Mouse (Mus musculus) forebrain, embryonic 11.5 days (tissue): ENCODE data around the gene Arhgap21. TPM values are rescaled to one million over a fixed set of nuclear protein-coding genes. Genes with fewer than 3 reads are reported as not detected.
A peak's percentile ranks its signal among the peaks of the same experiment; 100 is the strongest.

Experiments used
- ATAC-seq: fragments of 200-750 bp; cut with Nextera tagmentation; replicated peaks from 2 replicates; pipeline ENCODE4 v1.8.0; 2017; ENCODE audit warnings: moderate TSS enrichment; ENCODE audit not compliant: low FRiP score
- DNase-seq: peaks from one replicate; pipeline ENCODE4 v3.0.0-alpha.2; 2017; ENCODE audit warnings: low spot score
- H3K27ac ChIP-seq: fragments of 300-500 bp; sonication (generic); 2 replicates; pipeline ENCODE4 v1.5.1; 2014; ENCODE audit warnings: low read depth, low read length
- H3K27me3 ChIP-seq: fragments of 300-500 bp; sonication (generic); 2 replicates; pipeline ENCODE4 v1.6.1; 2014; ENCODE audit warnings: mild to moderate bottlenecking, low read length, mixed read lengths; ENCODE audit not compliant: control insufficient read depth, insufficient read depth
- H3K36me3 ChIP-seq: fragments of 300-500 bp; sonication (generic); 2 replicates; pipeline ENCODE4 v1.6.1; 2014; ENCODE audit warnings: mild to moderate bottlenecking, low read length, moderate library complexity, mixed read lengths; ENCODE audit not compliant: control insufficient read depth, insufficient read depth
- H3K4me1 ChIP-seq: fragments of 300-500 bp; sonication (generic); replicated peaks from 2 replicates; pipeline ENCODE4 v1.6.1; 2014; ENCODE audit warnings: low read length, mixed read lengths; ENCODE audit not compliant: control insufficient read depth, insufficient read depth
- H3K4me2 ChIP-seq: fragments of 300-500 bp; sonication (generic); 2 replicates; pipeline ENCODE4 v1.6.1; 2014; ENCODE audit warnings: low read depth, mild to moderate bottlenecking, low read length, moderate library complexity, mixed read lengths; ENCODE audit not compliant: severe bottlenecking
- H3K4me3 ChIP-seq: fragments of 300-500 bp; sonication (generic); 2 replicates; pipeline ENCODE4 v1.5.1; 2014; ENCODE audit warnings: low read depth, low read length
- H3K9ac ChIP-seq: fragments of 300-500 bp; sonication (generic); 2 replicates; pipeline ENCODE4 v1.6.1; 2014; ENCODE audit warnings: low read length
- H3K9me3 ChIP-seq: fragments of 300-500 bp; sonication (generic); 2 replicates; pipeline ENCODE4 v1.6.1; 2016; ENCODE audit warnings: low read length, mixed read lengths; ENCODE audit not compliant: control insufficient read depth
- WGBS: fragments of 180-500 bp; shearing (Covaris S2); extraction: QIAGEN DNeasy Blood & Tissue Kit; methylation state at CpG from one replicate; pipeline ENCODE4 v1.1.7; 2014; 5-methylcytosine and 5-hydroxymethylcytosine counted together
- polyA plus RNA-seq: library from polyadenylated mRNA; unstranded; fragments of >200 nt; fragmentation: Nextera tagmentation; extraction: Ambion mirVana; gene quantifications from 2 replicates; pipeline ENCODE4 v1.2.1, GENCODE M21; 2014

Arhgap21 gene
- polyA plus RNA-seq, 1 experiment from 2014 or later, result 61.2 TPM

DNA sequence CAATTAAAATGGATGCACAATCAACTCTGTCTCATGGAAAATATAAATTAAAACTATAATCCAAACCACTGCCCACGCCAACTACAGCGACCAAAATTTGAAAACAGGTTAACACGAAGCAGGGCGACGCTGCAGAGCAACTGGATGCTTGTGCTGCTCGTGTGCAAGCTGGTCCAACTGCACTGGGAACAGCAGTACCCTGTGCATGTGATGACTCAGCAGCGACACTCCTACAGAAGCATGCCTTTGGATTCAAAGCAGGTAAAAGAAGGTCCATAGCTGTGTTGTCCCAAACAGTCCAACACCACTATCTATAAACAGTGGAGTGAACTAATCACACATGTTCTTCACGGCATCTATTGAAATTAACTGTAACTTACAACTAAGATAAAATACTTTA is 63.3 kb downstream of the Arhgap21 start:
- no peak for ATAC-seq
- 95% methylated on average over 8 of the region's 8 CpGs for WGBS

GRCm38 (mm10) chr2:20902981-20903645 is 65.6 kb downstream of the Arhgap21 start:
- Histone ChIP-seq H3K4me3 (no peak overlapping the region), H3K4me2 (no peak overlapping the region), H3K4me1 (no peaks in the 10 kb centered on the region), H3K27me3 (no peaks in the 10 kb centered on the region), H3K9ac (no peak overlapping the region), H3K9me3 (no peaks in the 10 kb centered on the region), H3K36me3 (no peaks in the 10 kb centered on the region), H3K27ac (no peak overlapping the region)
- DNase-seq (no peak), ATAC-seq (no peak)
- WGBS, result 94% methylated on average over 11 of the region's 11 CpGs

More for the DNA sequence above, 63.3 kb downstream of the Arhgap21 start:
- no peaks in the 10 kb centered on the region for H3K27me3 ChIP-seq
- H3K9ac ChIP-seq, result no peak overlapping the region
- no peaks in the 10 kb centered on the region for H3K4me1 ChIP-seq
- H3K36me3 ChIP-seq, result no peaks in the 10 kb centered on the region
- H3K4me3 ChIP-seq, result no peak overlapping the region
- no peaks in the 10 kb centered on the region for H3K9me3 ChIP-seq
- H3K27ac ChIP-seq, result no peak overlapping the region
- DNase-seq, result no peak
- H3K4me2 ChIP-seq, result no peak overlapping the region

DNA sequence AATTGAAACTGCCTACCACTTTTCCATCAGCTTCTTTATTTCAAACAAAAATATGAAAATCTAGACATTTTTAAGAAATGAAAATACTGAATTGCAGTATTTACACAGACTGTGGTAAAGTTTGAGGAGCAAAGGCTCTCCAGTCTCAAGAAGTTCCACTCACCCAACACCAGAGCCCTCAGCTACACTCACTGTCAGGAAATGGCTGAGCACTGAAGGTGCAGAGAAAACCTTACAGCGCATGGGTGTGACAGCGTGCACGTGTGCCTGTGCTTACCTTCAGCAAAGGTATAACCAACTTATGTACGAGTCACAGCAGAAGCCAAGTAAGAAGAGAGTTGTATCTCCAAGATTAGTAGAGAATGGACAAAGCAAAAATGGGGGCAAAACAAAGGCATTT is 66.8 kb downstream of the Arhgap21 start:
- WGBS, result 92% methylated on average over 4 of the region's 4 CpGs
- Histone ChIP-seq H3K9ac (no peak overlapping the region), H3K27me3 (no peaks in the 10 kb centered on the region), H3K27ac (no peak overlapping the region), H3K4me2 (no peak overlapping the region), H3K9me3 (no peaks in the 10 kb centered on the region), H3K4me3 (no peak overlapping the region), H3K4me1 (no peaks in the 10 kb centered on the region), H3K36me3 (no peaks in the 10 kb centered on the region)
- DNase-seq (no peak), ATAC-seq (no peak)

DNA sequence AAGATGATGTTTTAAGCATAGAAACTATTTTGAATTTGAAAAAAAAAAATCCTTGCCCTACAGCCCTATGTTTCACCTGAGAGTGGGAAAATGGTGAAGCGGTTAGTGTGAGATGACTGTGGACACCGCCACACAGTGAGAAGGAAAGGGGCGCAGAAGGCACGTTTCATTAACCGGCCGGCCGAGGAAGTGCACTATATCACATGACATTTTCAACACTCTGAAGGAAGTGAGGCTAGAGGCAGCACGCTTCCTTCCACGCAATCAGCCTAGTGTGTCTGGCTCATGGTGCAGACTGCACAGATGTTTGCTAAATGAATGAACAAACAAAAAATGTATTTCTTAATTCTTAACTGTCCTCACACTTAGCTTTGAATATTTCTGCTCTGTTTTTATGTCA is 69.4 kb downstream of the Arhgap21 start:
- 86% methylated on average over 9 of the region's 9 CpGs for WGBS

GRCm38 (mm10) chr2:20898684-20899083 is 70.0 kb downstream of the Arhgap21 start:
- 42% methylated on average over 6 of the region's 6 CpGs for WGBS
- no peaks in the 10 kb centered on the region for H3K27me3 ChIP-seq
- no peak overlapping the region for H3K4me3 ChIP-seq
- H3K27ac ChIP-seq, result no peak overlapping the region
- ATAC-seq, result peak; percentile 92
- H3K4me1 ChIP-seq, result 0 out of 2 replicates have a peak, but pooled peaks cover 4% of the 10 kb centered on the region
- no peaks in the 10 kb centered on the region for H3K9me3 ChIP-seq
- H3K9ac ChIP-seq, result no peak overlapping the region
- no peak overlapping the region for H3K4me2 ChIP-seq
- no peaks in the 10 kb centered on the region for H3K36me3 ChIP-seq
- DNase-seq, result peak; percentile 73

More for the DNA sequence above, 69.4 kb downstream of the Arhgap21 start:
- H3K4me3 ChIP-seq, result no peak overlapping the region
- ATAC-seq (no peak), DNase-seq (no peak)
- no peak overlapping the region for H3K9ac ChIP-seq
- H3K36me3 ChIP-seq, result no peaks in the 10 kb centered on the region
- no peak overlapping the region for H3K27ac ChIP-seq
- H3K9me3 ChIP-seq, result no peaks in the 10 kb centered on the region
- no peaks in the 10 kb centered on the region for H3K27me3 ChIP-seq
- 0 out of 2 replicates have a peak, but pooled peaks cover under 1% of the 10 kb centered on the region for H3K4me1 ChIP-seq
- H3K4me2 ChIP-seq, result no peak overlapping the region

DNA sequence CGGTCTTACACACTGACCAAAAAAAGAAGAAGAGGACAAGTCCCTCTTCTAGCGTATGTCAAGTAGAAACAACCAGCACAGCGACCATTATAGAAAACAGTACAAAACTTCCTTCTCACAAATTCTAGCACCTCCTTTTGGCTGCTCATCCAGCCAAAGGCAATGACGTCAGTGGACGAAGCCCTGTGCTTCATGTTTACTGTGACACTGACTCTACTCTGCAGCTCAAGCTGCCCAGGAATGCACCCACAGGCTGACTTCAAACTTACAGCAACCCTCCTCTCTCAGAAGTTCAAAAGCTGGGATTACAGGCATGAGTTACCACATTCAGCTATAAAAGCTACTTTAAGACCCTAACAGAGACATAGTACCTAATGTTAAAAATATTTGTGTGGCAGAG is 72.2 kb downstream of the Arhgap21 start:
- no peak for DNase-seq
- Histone ChIP-seq H3K9me3 (no peaks in the 10 kb centered on the region), H3K9ac (no peak overlapping the region), H3K27me3 (no peaks in the 10 kb centered on the region), H3K4me2 (no peak overlapping the region), H3K27ac (no peak overlapping the region), H3K4me3 (no peak overlapping the region), H3K4me1 (0 out of 2 replicates have a peak, but pooled peaks cover 4% of the 10 kb centered on the region), H3K36me3 (no peaks in the 10 kb centered on the region)
- ATAC-seq, result no peak
- 89% methylated on average over 5 of the region's 5 CpGs for WGBS

- WGBS, result 47% methylated on average over 5 of the region's 5 CpGs
- no peak overlapping the region for H3K9ac ChIP-seq
- ATAC-seq (peak; percentile 76), DNase-seq (peak; percentile 71)
- 0 out of 2 replicates have a peak, but pooled peaks cover 4% of the 10 kb centered on the region for H3K4me1 ChIP-seq
- no peaks in the 10 kb centered on the region for H3K9me3 ChIP-seq
- H3K4me2 ChIP-seq, result no peak overlapping the region
- no peak overlapping the region for H3K27ac ChIP-seq
- no peaks in the 10 kb centered on the region for H3K27me3 ChIP-seq
- H3K4me3 ChIP-seq, result no peak overlapping the region
- H3K36me3 ChIP-seq, result no peaks in the 10 kb centered on the region
These were observed 74.5 kb downstream of the Arhgap21 start for GRCm38 (mm10) chr2:20894100-20894690.

- WGBS, result 77% methylated on average over 3 of the region's 3 CpGs
- ATAC-seq, result no peak
- Histone ChIP-seq H3K27me3 (no peaks in the 10 kb centered on the region), H3K9me3 (no peaks in the 10 kb centered on the region), H3K27ac (no peak overlapping the region), H3K36me3 (no peaks in the 10 kb centered on the region; the same call in 1 of the 2 replicates), H3K4me3 (no peak overlapping the region), H3K4me1 (no peaks in the 10 kb centered on the region), H3K4me2 (no peak overlapping the region), H3K9ac (no peak overlapping the region)
- DNase-seq, result no peak
These were observed 79.9 kb downstream of the Arhgap21 start for GRCm38 (mm10) chr2:20888751-20889150.

DNA sequence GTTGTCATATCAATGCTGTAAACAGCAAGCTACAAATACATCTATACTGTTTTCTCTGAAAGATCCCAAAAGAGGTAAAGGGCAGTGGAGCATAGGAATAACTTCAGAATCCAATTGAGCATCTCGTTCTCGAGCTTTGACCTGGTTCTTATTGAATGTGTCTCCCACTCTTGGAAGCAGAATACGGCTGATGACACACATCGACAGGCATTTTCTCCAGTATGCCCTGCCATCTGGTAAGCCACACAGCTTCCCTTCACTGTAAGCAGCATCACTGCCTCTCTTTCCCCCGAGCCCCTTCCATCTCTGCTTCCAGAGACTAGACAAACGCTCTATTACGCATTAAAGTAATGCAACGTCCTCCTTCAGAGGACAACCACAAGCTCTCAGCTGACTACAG is 85.4 kb downstream of the Arhgap21 start:
- peaks cover 15% of the 10 kb centered on the region; the same call in 1 of the 2 replicates for H3K36me3 ChIP-seq

More for the DNA sequence above, 85.4 kb downstream of the Arhgap21 start:
- 91% methylated on average over 8 of the region's 8 CpGs for WGBS
- ATAC-seq (no peak), DNase-seq (no peak)
- Histone ChIP-seq H3K27me3 (no peaks in the 10 kb centered on the region), H3K9ac (no peak overlapping the region), H3K9me3 (no peaks in the 10 kb centered on the region), H3K27ac (no peak overlapping the region), H3K4me3 (no peak overlapping the region), H3K4me2 (no peak overlapping the region), H3K4me1 (no peaks in the 10 kb centered on the region)
